Mouse (Mus musculus): ENCODE measurements around the gene Tmem37. TPM values are rescaled to one million over a fixed set of nuclear protein-coding genes. Genes with fewer than 3 reads are reported as not detected.

The Tmem37 gene
- polyA plus RNA-seq, 1 experiment from 2014 or later, result 10.4 TPM

DNA sequence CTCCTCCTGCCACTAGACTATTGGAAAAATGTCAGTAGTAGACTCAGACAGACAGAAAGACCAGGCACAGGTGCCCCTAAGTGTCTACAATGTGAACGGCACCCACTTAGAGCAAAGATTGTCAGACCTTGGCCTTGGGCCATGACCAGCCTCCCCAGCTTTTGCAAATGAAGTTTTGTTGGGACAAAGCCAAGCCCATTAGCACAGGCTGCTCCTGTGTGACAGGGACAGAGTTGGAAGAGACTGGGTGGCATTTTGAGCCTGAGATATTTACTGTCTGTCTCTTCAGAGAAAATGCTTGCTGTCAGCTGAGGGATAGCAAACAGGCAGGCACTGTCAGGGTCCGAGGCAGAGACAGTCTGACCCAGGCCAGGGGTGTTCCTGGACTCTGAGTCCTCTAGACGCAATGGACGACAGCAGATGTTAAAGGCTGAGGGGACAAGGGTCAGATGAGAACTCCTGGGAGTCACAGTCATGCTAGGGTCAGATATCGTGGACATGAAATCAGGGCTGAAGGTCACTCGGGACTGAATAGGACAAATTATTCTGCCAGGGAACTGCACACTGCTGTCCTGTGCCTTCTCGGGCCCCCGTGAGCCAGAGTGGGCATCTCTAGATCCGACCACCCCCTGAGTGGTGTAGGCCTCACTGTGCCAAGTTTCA, 36.7 kb downstream of the Tmem37 start:
- Histone ChIP-seq H3K27ac (no peak overlapping the region), H3K27me3 (ENCODE audit: insufficient read depth, poor library complexity, severe bottlenecking) (no peaks in the 10 kb centered on the region), H3K36me3 (no peaks in the 10 kb centered on the region), H3K9me3 (no peaks in the 10 kb centered on the region), H3K4me1 (replicated peaks) (peaks cover 6% of the 10 kb centered on the region; the same call in 1 of the 2 replicates), H3K4me3 (no peak overlapping the region)
- no peak for DNase-seq (ENCODE audit: low spot score)
- whole genome bisulfite sequencing, result 65% methylated on average over 9 of the region's 9 CpGs

DNA sequence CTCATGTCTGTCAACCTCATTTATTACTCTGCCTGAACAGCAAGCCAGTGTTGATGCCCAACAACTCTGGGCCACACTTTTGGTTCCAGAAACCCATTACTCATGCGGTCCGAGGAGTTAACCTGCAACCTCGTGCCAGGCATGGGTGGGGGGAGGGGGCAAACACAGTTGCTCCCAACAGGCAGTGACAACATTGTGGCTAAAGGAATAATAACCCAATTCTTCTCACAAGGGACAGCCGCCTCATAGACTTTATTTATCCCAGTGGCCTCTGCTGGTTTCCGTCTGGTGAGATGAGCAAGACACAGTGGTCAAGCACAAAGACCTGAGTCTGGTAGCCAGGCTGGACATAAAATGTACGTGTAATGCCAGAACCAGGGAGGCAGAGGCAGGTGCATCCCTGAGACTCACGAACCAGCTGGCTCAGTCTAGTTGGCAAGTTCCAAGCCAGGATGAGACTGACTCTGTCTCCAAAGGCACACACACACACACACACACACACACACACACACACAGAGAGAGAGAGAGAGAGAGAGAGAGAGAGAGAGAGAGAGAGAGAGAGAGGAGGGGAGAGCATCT, 38.3 kb downstream of the Tmem37 start:
- Histone ChIP-seq H3K27me3 (ENCODE audit: insufficient read depth, poor library complexity, severe bottlenecking) (0 out of 2 replicates have a peak, but pooled peaks cover 4% of the 10 kb centered on the region), H3K27ac (no peak overlapping the region), H3K9me3 (no peaks in the 10 kb centered on the region), H3K36me3 (no peaks in the 10 kb centered on the region), H3K4me1 (replicated peaks) (peaks cover 6% of the 10 kb centered on the region; the same call in 1 of the 2 replicates), H3K4me3 (no peak overlapping the region)
- WGBS, result 81% methylated on average over 7 of the region's 7 CpGs
- no peak for DNase-seq (ENCODE audit: low spot score)

DNA sequence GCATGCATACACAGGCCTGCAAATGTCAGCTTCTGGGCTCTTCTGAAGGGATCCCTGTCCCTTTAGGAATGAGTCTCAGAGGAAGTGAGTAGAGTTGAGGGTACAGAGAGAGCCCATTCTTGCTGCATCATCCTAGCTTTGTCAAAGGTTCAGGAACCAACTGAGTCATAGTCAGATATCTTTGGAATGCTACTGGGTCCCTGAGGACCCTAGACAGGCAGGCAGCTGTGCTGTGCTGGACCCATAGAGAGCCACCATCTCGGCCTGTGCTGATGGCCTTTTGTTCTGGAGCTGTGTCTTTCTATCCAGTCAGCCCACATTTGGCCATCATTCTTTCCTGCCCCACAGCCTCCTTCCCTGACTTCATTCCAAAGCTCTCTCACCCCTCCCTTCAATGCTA, 39.1 kb downstream of the Tmem37 start:
- no peak overlapping the region for H3K27ac ChIP-seq
- no peak for DNase-seq (ENCODE audit: low spot score)
- 60% methylated on average over 1 of the region's 1 CpGs for WGBS
- H3K4me3 ChIP-seq, result no peak overlapping the region
- 0 out of 2 replicates have a peak, but pooled peaks cover 4% of the 10 kb centered on the region for H3K27me3 ChIP-seq (ENCODE audit: insufficient read depth, poor library complexity, severe bottlenecking)
- no peaks in the 10 kb centered on the region for H3K9me3 ChIP-seq
- no peaks in the 10 kb centered on the region for H3K36me3 ChIP-seq
- H3K4me1 ChIP-seq (replicated peaks), result peaks cover 6% of the 10 kb centered on the region; the same call in 1 of the 2 replicates

DNA sequence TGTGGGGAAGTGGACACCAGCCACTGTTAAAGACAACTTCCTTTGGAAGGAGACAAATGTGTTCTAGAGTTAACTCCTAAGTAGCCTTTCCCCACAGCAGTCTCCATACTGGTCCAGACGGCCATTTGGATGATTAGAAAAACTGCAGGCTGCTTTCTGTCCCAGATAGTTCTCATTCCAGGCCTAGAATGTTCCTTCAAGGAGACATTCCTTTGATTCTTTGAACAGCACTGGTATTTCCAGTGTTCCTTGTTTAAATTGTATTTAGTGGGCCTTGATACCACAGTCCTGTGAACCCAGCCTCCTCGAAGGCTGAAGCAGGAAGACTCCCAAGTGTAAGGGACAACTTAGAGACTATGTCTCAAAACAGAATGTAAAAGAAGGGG, 40.4 kb downstream of the Tmem37 start:
- 0 out of 2 replicates have a peak, but pooled peaks cover 4% of the 10 kb centered on the region for H3K27me3 ChIP-seq (ENCODE audit: insufficient read depth, poor library complexity, severe bottlenecking)
- WGBS, result 85% methylated on average over 2 of the region's 2 CpGs

DNA sequence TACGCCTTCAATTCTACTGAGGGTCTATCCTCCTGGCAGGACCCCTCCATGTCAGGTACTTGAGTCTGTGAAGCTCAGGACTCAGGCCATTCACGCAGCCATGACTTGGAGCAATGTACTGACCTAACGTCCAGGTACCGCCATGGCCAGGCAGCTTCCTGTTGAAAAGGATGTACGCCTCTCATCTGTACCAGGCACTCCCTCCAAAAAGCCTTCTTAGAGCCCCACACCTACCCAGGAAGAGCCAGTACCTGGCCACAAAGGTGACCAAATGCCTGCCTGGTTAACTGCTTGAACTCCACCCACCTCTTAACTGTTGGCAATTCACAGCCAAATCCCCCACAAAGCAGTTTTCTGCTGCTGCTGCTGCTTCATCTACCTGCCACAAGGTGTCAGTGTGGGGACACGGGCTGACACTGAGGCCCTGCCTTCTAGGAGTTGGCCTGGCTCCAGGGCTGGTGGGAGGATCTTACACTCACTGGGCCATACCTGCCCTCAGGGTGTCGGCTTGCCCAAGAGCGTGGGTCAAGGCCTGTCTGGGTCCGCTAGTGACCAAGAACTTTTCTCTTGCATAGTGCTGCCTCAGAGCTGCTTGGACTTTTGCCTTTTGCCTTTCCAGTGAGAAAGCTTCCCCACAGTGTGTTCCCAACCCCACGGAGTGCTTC, 40.9 kb downstream of the Tmem37 start:
- H3K27me3 ChIP-seq (ENCODE audit: insufficient read depth, poor library complexity, severe bottlenecking), result peaks cover 5% of the 10 kb centered on the region; the same call in 1 of the 2 replicates
- DNase-seq (ENCODE audit: low spot score), result peak; percentile 70
- H3K27ac ChIP-seq, result peak overlapping the region; percentile 16; the same call in 1 of the 2 replicates
- 0 out of 2 replicates have a peak, but pooled peaks cover 3% of the 10 kb centered on the region for H3K4me1 ChIP-seq (replicated peaks)
- no peaks in the 10 kb centered on the region for H3K36me3 ChIP-seq
- H3K9me3 ChIP-seq, result no peaks in the 10 kb centered on the region
- 48% methylated on average over 10 of the region's 10 CpGs for WGBS
- H3K4me3 ChIP-seq, result no peak overlapping the region

More for the DNA sequence above, 40.4 kb downstream of the Tmem37 start:
- peak overlapping the region; percentile 16; the same call in 1 of the 2 replicates for H3K27ac ChIP-seq
- H3K4me1 ChIP-seq (replicated peaks), result 0 out of 2 replicates have a peak, but pooled peaks cover 3% of the 10 kb centered on the region
- H3K4me3 ChIP-seq, result no peak overlapping the region
- H3K9me3 ChIP-seq, result no peaks in the 10 kb centered on the region
- no peak for DNase-seq (ENCODE audit: low spot score)
- H3K36me3 ChIP-seq, result no peaks in the 10 kb centered on the region

DNA sequence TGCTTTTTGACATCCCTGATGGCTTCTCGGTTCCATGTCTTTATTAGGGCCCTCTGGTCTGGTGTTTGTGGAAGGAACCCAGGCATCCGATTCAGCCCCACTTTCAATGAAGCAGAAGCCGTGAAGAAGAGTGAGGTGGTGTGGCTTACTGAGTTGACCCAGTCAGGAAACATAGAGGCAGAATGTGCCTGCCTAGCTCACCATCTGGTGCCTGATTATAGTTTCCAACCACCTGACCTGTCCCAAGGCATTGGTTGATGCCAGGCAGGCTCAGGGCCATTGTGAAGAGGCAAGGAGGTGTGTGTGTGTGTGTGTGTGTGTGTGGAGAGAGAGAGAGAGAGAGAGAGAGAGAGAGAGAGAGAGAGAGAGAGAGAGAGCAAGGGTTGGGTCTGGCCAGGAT, 43.4 kb downstream of the Tmem37 start:
- Histone ChIP-seq H3K9me3 (no peaks in the 10 kb centered on the region), H3K36me3 (no peaks in the 10 kb centered on the region), H3K27ac (no peak overlapping the region), H3K4me1 (replicated peaks) (peaks cover 3% of the 10 kb centered on the region; the same call in 1 of the 2 replicates), H3K4me3 (no peak overlapping the region), H3K27me3 (ENCODE audit: insufficient read depth, poor library complexity, severe bottlenecking) (peaks cover 9% of the 10 kb centered on the region; the same call in 1 of the 2 replicates)
- DNase-seq (ENCODE audit: low spot score), result no peak
- WGBS, result 80% methylated on average over 3 of the region's 3 CpGs

DNA sequence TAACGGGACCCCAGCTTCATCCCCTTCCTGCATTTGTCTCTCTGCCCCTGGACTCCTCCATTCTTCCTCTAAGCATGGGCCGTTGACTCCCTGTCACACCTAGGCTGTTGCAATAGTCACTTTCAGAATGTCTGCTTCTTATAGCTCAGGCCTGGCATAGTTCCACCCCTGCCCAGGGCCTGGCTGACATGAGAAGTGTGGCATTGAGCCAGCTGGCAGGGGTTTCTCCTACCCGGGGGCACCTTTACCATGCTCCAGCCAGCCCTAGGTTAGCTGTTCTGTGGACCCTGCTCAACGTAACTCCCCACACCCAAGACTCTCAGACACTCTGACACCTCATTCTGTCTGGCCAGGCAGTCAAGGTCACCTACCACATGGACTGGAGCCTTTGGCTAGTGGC, 46.2 kb downstream of the Tmem37 start:
- Histone ChIP-seq H3K27ac (no peak overlapping the region), H3K9me3 (no peaks in the 10 kb centered on the region), H3K4me3 (no peak overlapping the region), H3K4me1 (replicated peaks) (peaks cover 9% of the 10 kb centered on the region), H3K36me3 (no peaks in the 10 kb centered on the region), H3K27me3 (ENCODE audit: insufficient read depth, poor library complexity, severe bottlenecking) (peaks cover 9% of the 10 kb centered on the region; the same call in 1 of the 2 replicates)
- WGBS, result 78% methylated on average over 4 of the region's 4 CpGs
- no peak for DNase-seq (ENCODE audit: low spot score)

DNA sequence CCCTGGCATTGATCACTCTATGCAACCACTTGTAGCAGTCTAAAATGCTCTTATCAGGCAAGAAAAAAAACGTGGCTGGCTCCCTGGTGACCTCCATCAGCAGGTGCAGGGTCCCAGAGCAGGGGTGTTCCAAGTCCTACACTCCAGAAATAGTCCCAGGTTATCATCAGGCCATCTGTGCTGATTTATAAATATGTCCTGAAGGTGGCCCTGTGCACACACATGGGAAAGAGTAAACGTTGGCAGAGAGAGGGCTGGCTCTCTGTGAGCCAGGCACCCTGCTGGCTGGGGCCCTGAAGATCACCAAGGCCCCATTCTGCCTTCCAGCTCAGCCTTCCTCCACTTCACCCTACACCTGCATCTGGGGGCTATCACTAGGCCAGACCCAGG, 48.8 kb downstream of the Tmem37 start:
- no peak overlapping the region for H3K4me3 ChIP-seq
- no peaks in the 10 kb centered on the region for H3K36me3 ChIP-seq
- H3K4me1 ChIP-seq (replicated peaks), result peaks cover 9% of the 10 kb centered on the region
- H3K27ac ChIP-seq, result no peak overlapping the region
- peaks cover 5% of the 10 kb centered on the region; the same call in 1 of the 2 replicates for H3K27me3 ChIP-seq (ENCODE audit: insufficient read depth, poor library complexity, severe bottlenecking)
- no peaks in the 10 kb centered on the region for H3K9me3 ChIP-seq
- 34% methylated on average over 2 of the region's 2 CpGs for WGBS
- DNase-seq (ENCODE audit: low spot score), result no peak

DNA sequence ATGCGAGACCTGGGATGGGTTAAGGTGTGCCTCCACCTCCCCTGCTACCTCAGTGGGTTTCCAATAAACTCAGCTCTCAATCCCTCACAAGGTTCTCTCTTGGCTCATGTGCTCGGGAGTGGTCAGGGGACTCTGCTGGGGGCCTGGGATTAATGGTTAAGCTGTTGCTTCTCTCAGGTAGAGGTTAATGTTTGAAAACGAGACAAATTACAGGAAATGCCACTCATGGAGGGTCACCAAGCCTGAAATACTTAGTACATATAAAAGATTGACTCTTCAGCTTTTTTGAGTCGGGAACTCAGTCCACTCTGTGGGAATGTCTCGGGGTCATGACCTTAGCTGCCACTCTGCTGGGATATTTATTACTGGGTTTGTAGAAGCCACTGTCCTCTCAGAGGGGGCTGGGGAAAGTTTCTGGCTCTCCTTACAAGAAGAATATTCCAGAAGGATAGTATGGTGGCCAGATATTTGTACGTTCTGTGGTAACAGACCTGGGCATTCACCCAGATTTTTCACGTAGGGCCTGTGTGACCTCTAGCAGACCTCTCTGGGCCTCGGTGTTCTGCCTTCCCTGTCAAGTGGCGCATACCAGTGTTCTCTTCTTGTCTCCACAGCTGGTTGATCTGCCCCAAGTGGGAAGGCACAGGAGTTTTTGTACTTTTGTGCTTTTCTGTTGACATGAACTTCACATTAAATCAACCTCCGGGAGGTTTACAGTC, 49.4 kb downstream of the Tmem37 start:
- no peaks in the 10 kb centered on the region for H3K9me3 ChIP-seq
- H3K36me3 ChIP-seq, result no peaks in the 10 kb centered on the region
- DNase-seq (ENCODE audit: low spot score), result no peak
- H3K27ac ChIP-seq, result no peak overlapping the region
- H3K27me3 ChIP-seq (ENCODE audit: insufficient read depth, poor library complexity, severe bottlenecking), result peaks cover 5% of the 10 kb centered on the region; the same call in 1 of the 2 replicates
- no peak overlapping the region for H3K4me3 ChIP-seq
- WGBS, result 64% methylated on average over 10 of the region's 10 CpGs
- H3K4me1 ChIP-seq (replicated peaks), result peaks cover 9% of the 10 kb centered on the region

DNA sequence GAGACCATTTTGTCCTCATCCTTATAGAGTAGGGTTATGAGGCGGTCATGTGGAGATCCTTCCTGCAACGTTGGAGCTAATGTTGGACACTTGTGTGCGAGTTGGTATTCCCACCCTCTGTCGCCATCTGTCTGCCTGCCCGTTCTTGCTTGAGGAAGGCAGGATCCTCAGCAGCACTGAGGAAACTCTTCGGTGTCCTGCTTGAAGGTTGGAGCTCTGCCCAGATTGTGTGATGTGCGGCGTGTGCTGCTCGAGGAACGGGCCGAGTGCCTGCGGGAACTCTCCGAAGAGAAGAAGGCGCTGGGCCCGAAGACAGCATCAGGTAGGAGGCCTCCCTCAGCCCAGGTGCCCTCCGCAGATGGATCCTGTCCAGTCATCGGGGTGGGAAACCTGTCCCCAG, 51.9 kb downstream of the Tmem37 start:
- Histone ChIP-seq H3K9me3 (no peaks in the 10 kb centered on the region), H3K27me3 (ENCODE audit: insufficient read depth, poor library complexity, severe bottlenecking) (no peaks in the 10 kb centered on the region), H3K27ac (no peak overlapping the region), H3K36me3 (no peaks in the 10 kb centered on the region), H3K4me3 (no peak overlapping the region), H3K4me1 (replicated peaks) (peaks cover 9% of the 10 kb centered on the region)
- 92% methylated on average over 17 of the region's 17 CpGs for WGBS
- DNase-seq (ENCODE audit: low spot score), result no peak

DNA sequence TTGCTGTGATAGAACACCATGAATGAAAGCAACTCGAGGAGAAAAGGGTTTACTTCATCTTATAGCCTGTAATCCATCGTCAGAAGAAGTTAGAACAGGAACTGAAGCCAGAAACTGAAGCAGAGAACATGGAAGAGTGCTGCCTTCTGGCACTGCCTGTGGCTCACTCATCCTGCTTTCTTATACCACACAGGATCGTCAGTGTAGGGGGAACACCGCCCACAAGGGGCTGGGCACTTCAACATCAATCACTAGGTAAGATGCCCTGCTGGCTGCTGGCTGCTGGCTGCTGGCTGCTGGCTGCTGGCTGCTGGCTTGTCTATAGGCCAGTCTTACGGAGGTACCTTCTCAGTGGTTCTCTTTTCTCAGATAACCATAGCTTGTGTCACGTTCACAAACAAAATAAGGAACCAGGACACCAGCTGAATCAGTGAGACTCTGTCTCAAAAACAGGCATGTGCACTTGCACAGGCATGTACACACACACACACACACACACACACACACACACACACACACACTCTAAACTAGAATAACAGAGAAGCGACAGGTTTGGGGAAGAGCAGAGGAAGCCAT, 53.5 kb downstream of the Tmem37 start:
- H3K9me3 ChIP-seq, result no peaks in the 10 kb centered on the region
- 74% methylated on average over 7 of the region's 7 CpGs for WGBS
- no peaks in the 10 kb centered on the region for H3K36me3 ChIP-seq
- no peak for DNase-seq (ENCODE audit: low spot score)
- H3K27me3 ChIP-seq (ENCODE audit: insufficient read depth, poor library complexity, severe bottlenecking), result no peaks in the 10 kb centered on the region
- peaks cover 9% of the 10 kb centered on the region for H3K4me1 ChIP-seq (replicated peaks)
- no peak overlapping the region for H3K4me3 ChIP-seq
- H3K27ac ChIP-seq, result no peak overlapping the region

DNA sequence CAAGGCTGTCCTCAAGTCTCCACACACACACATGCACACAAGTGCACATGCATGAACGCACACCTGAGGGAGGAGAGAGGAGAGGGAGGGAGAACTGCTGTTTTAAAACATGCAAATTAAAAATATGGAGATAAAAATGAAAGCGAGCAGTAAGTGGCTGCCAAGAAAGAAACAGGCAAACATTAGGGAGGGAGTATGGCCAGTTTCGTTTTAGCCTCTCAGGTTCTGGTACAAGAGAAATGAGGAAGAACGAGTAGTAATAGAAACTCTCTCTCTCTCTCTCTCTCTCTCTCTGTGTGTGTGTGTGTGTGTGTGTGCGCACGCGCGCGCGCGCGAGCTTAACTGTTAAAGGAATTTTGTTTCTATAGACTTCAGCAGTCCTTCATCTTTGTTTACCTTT, 54.4 kb downstream of the Tmem37 start:
- Histone ChIP-seq H3K4me3 (no peak overlapping the region), H3K27me3 (ENCODE audit: insufficient read depth, poor library complexity, severe bottlenecking) (peaks cover 3% of the 10 kb centered on the region; the same call in 1 of the 2 replicates), H3K9me3 (no peaks in the 10 kb centered on the region), H3K4me1 (replicated peaks) (no peaks in the 10 kb centered on the region), H3K27ac (no peak overlapping the region), H3K36me3 (no peaks in the 10 kb centered on the region)
- DNase-seq (ENCODE audit: low spot score), result no peak
- WGBS, result 96% methylated on average over 12 of the region's 12 CpGs
